Mouse (Mus musculus) MEL (cell line): Measurements from ENCODE around the gene Tox2. TPM values are rescaled to one million over a fixed set of nuclear protein-coding genes. Genes with fewer than 3 reads are reported as not detected.

Experiments
- DNase-seq: peaks from one replicate; pipeline ENCODE4 v3.0.0; 2011; ENCODE audit warnings: low read depth, low spot score
- H3K27ac ChIP-seq: 2 replicates; pipeline ENCODE4 v1.5.1; 2012; ENCODE audit warnings: low read depth, mild to moderate bottlenecking, control low read depth, low read length, moderate library complexity; ENCODE audit not compliant: control insufficient read depth
- H3K27me3 ChIP-seq, 2 experiments: fragments of 150-350 bp in 1 of 2; sonication (generic) in 1 of 2; 2 replicates each; pipeline ENCODE4 v1.6.1; 2012; ENCODE audit warnings: low read length in 2 of 2, mild to moderate bottlenecking in 2 of 2, improper control_type of control experiment in 1 of 2, moderate library complexity in 1 of 2; ENCODE audit not compliant: insufficient read depth in 2 of 2, control insufficient read depth in 1 of 2
- H3K36me3 ChIP-seq, 2 experiments: 2 replicates each; pipeline ENCODE4 v1.6.1; 2012 to 2014; ENCODE audit warnings: low read length in 2 of 2, improper control_type of control experiment in 1 of 2, inconsistent platforms in 1 of 2, mild to moderate bottlenecking in 1 of 2; ENCODE audit not compliant: insufficient read depth in 2 of 2, control insufficient read depth in 1 of 2
- H3K4me1 ChIP-seq, 2 experiments: fragments of 150-350 bp in 1 of 2; sonication (generic) in 1 of 2; 2 replicates each; pipeline ENCODE4 v1.6.1; 2012; ENCODE audit warnings: low read length in 2 of 2, improper control_type of control experiment in 1 of 2, mild to moderate bottlenecking in 1 of 2; ENCODE audit not compliant: insufficient read depth in 2 of 2, control insufficient read depth in 1 of 2
- H3K4me3 ChIP-seq, 2 experiments: fragments of 150-350 bp in 1 of 2; sonication (generic) in 1 of 2; 2 replicates each; pipeline ENCODE4 v1.5.1; 2012; ENCODE audit warnings: low read depth in 2 of 2, low read length in 2 of 2, mild to moderate bottlenecking in 2 of 2, moderate library complexity in 2 of 2, control low read depth in 1 of 2, improper control_type of control experiment in 1 of 2; ENCODE audit not compliant: control insufficient read depth in 1 of 2, insufficient read depth in 1 of 2
- H3K79me2 ChIP-seq: 2 replicates; pipeline ENCODE4 v1.6.1; 2012; ENCODE audit warnings: mild to moderate bottlenecking, low read length, moderate library complexity; ENCODE audit not compliant: control insufficient read depth, poor library complexity, insufficient read depth
- H3K9ac ChIP-seq: 2 replicates; pipeline ENCODE4 v1.6.1; 2012; ENCODE audit warnings: low read depth, mild to moderate bottlenecking, control low read depth, low read length, moderate library complexity; ENCODE audit not compliant: control insufficient read depth, poor library complexity, severe bottlenecking
- H3K9me3 ChIP-seq: fragments of 150-350 bp; sonication (generic); replicated peaks from 2 replicates; pipeline ENCODE4 v1.6.1; 2012; ENCODE audit warnings: mild to moderate bottlenecking, low read length, improper control_type of control experiment, moderate library complexity; ENCODE audit not compliant: insufficient read depth
- CTCF ChIP-seq, 3 experiments: IDR thresholded peaks in 2 of 3; conservative IDR thresholded peaks in 1 of 3; 2 replicates each; pipeline ENCODE4 v1.5.1; 2011 to 2012; ENCODE audit warnings: low read length in 3 of 3, low read depth in 2 of 3, mild to moderate bottlenecking in 2 of 3, improper control_type of control experiment in 1 of 3, inconsistent platforms in 1 of 3, mixed read lengths in 1 of 3, moderate library complexity in 1 of 3; ENCODE audit not compliant: control insufficient read depth in 1 of 3, insufficient read depth in 1 of 3, poor library complexity in 1 of 3, severe bottlenecking in 1 of 3
- EP300 ChIP-seq, 2 experiments: IDR thresholded peaks; 2 replicates each; pipeline ENCODE4 v1.6.1; 2011; ENCODE audit warnings: improper control_type of control experiment in 2 of 2, low read length in 2 of 2, low read depth in 1 of 2, mild to moderate bottlenecking in 1 of 2
- GABPA ChIP-seq: IDR thresholded peaks from 2 replicates; pipeline ENCODE4 v1.6.1; 2012; ENCODE audit warnings: low read depth, mild to moderate bottlenecking, inconsistent platforms, low read length, improper control_type of control experiment, moderate library complexity
- KAT2A ChIP-seq: conservative IDR thresholded peaks from 2 replicates; pipeline ENCODE4 v1.6.1; 2012; ENCODE audit warnings: low read depth, low read length, improper control_type of control experiment, inconsistent platforms
- MAX ChIP-seq: IDR thresholded peaks from 2 replicates; pipeline ENCODE4 v1.6.1; 2011; ENCODE audit warnings: low read length, improper control_type of control experiment
- MYC ChIP-seq: IDR thresholded peaks from 2 replicates; pipeline ENCODE4 v1.6.1; 2011; ENCODE audit warnings: low read depth, mild to moderate bottlenecking, low read length, improper control_type of control experiment, moderate library complexity
- RAD21 ChIP-seq: IDR thresholded peaks from 2 replicates; pipeline ENCODE4 v1.6.1; 2011; ENCODE audit warnings: mild to moderate bottlenecking, low read depth, low read length, improper control_type of control experiment
- TAL1 ChIP-seq: IDR thresholded peaks from 2 replicates; pipeline ENCODE4 v1.6.1; 2012; ENCODE audit warnings: mild to moderate bottlenecking, inconsistent platforms, low read length, moderate library complexity, mixed read lengths
- TCF12 ChIP-seq: IDR thresholded peaks from 2 replicates; pipeline ENCODE4 v1.6.1; 2014; ENCODE audit warnings: low read depth, mild to moderate bottlenecking, inconsistent platforms, low read length, improper control_type of control experiment, moderate library complexity
- ZMIZ1 ChIP-seq: IDR thresholded peaks from 2 replicates; pipeline ENCODE4 v1.6.1; 2012; ENCODE audit warnings: low read depth, mild to moderate bottlenecking, inconsistent platforms, low read length, improper control_type of control experiment, moderate library complexity
- ZNF384 ChIP-seq: IDR thresholded peaks from 2 replicates; pipeline ENCODE4 v1.6.1; 2012; ENCODE audit warnings: low read depth, mild to moderate bottlenecking, inconsistent platforms, low read length, improper control_type of control experiment
- polyA plus RNA-seq, 2 experiments: library from polyadenylated mRNA; stranded (reverse) in 1 of 2; unstranded in 1 of 2; fragments of >175 nt in 1 of 2; fragments of >200 nt in 1 of 2; gene quantifications; 2 replicates each; pipeline versions ENCODE4 v1.2.1 to v1.2.4; 2012; ENCODE audit warnings: low replicate concordance in 2 of 2, low read depth in 1 of 2; ENCODE audit not compliant: insufficient read length in 2 of 2, insufficient read depth in 1 of 2, missing spikeins in 1 of 2
- total RNA-seq: library from RNA; depleted of rRNA; stranded (reverse); fragments of 300-350 nt; gene quantifications from 2 replicates; pipeline ENCODE4 v1.2.3, GENCODE M21; 2012

Tox2 gene
- total and polyA plus RNA-seq, 3 experiments: not detected

- Histone ChIP-seq H3K79me2 (no peaks in the 10 kb centered on the region), H3K4me3 (no peak overlapping the region), H3K9ac (no peak overlapping the region), H3K9me3 (no peaks in the 10 kb centered on the region), H3K27me3 (no peaks in the 10 kb centered on the region), H3K36me3 (no peaks in the 10 kb centered on the region), H3K4me1 (0 out of 4 replicates have a peak, but pooled peaks cover 0 to 6% of the 10 kb centered on the region in 2 experiments), H3K27ac (no peak overlapping the region)
- TF ChIP-seq MAX (no peak), TCF12 (no peak), RAD21 (no peak), MYC (no peak)
- no peak for DNase-seq
Measured at GRCm38 (mm10) chr2:163239945-163240344, 37.0 kb downstream of the Tox2 start.

DNA sequence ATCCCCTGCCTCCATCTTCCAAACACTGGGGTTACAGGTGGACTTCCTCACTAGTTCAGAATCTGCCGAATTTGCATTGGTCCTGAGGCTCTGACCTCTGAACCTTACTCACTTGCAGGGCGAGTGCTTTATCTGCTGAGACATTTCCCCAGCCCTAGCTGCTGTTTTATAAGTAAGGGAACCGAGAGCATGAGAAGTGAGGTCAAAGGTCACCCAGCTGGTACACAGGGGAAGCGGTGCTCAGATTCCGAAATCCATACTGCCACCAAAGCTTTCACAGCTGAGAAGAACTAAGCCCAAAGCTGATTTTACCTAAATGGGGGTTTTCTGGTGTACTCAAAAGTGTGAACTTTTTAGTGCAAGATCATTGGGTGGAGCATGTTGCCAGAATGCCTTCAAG, 38.9 kb downstream of the Tox2 start:
- Histone ChIP-seq H3K9ac (no peak overlapping the region), H3K27me3 (no peaks in the 10 kb centered on the region), H3K4me3 (no peak overlapping the region), H3K9me3 (no peaks in the 10 kb centered on the region), H3K79me2 (no peaks in the 10 kb centered on the region), H3K27ac (no peak overlapping the region), H3K4me1 (0 out of 4 replicates have a peak, but pooled peaks cover 0 to 6% of the 10 kb centered on the region in 2 experiments), H3K36me3 (no peaks in the 10 kb centered on the region)
- TF ChIP-seq ZMIZ1 (no peak), ZNF384 (no peak), CTCF (IDR thresholded peaks at IDR 0.05 in 2 of 3, conservative IDR thresholded peaks at IDR 0.05 in 1 of 3; ENCODE audit: control insufficient read depth in 1 of 3, insufficient read depth in 1 of 3, low read depth in 2 of 3, low read length in 3 of 3, poor library complexity in 1 of 3, severe bottlenecking in 1 of 3) (no peak), TAL1 (no peak), EP300 (IDR thresholded peaks at IDR 0.05; ENCODE audit: low read depth in 1 of 2, low read length in 2 of 2) (no peak)
- DNase-seq: no peak

DNA sequence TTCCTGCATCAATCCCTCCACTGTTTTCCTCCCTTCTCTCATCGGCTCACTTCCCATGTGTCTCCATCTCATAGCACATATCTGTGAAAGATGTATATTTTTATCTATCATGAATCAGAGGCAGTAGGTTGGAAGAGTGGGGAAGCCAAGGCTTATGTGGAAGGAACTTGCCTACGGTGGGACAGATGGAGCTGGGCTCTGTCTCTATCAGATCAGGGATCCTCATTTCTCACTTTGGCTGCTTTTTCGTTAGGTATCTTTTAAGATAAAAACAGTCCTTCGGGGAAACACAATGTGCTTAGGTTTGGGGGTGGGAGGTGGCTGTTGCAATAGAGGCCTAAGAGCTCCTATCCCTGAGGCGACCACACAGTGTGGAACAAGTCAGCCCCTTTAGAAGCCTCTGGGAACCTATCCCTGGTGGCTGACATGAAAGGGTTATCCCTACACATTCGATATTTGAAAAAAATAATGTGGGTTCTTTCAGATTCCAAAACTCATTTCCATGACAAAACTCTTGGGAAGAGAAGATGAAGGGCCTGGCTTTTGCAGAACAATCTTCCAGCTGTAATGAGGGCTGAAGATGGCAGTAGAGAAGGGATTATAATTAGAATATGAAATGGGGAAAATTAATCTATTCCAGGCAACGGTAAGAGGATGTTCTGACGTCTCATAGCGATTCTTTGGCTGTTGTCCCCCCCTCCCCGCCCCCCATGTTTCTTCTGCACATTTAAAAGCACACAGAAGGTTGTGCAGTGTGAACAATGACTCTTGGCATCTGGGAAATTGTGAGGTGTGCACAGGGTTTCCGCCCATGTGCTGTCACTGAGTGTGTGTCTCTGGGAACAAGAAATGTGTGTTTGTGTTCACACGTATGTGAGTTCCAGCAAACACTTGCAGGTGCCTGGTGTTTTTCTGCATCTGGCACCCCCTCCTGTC, 41.3 kb downstream of the Tox2 start:
- Histone ChIP-seq H3K27me3 (no peaks in the 10 kb centered on the region), H3K4me1 (no peaks in the 10 kb centered on the region), H3K27ac (no peak overlapping the region), H3K9ac (no peak overlapping the region), H3K36me3 (no peaks in the 10 kb centered on the region), H3K9me3 (no peaks in the 10 kb centered on the region), H3K79me2 (no peaks in the 10 kb centered on the region), H3K4me3 (no peak overlapping the region)
- DNase-seq: no peak
- TF ChIP-seq CTCF (IDR thresholded peaks at IDR 0.05 in 2 of 3, conservative IDR thresholded peaks at IDR 0.05 in 1 of 3; ENCODE audit: control insufficient read depth in 1 of 3, insufficient read depth in 1 of 3, low read depth in 2 of 3, low read length in 3 of 3, poor library complexity in 1 of 3, severe bottlenecking in 1 of 3) (no peak), GABPA (no peak), KAT2A (no peak)
